Mouse (Mus musculus): ENCODE measurements around the gene Kif5c. TPM values are rescaled to one million over a fixed set of nuclear protein-coding genes. Genes with fewer than 3 reads are reported as not detected.

Kif5c gene
- polyA plus RNA-seq, 2 experiments, result 4.5 to 5.3 TPM

- Histone ChIP-seq H3K36me3 (ENCODE audit: control insufficient read depth, insufficient read depth, low read length) (0 out of 2 replicates have a peak, but pooled peaks cover 3% of the 10 kb centered on the region), H3K27me3 (ENCODE audit: control insufficient read depth, insufficient read depth, low read length) (no peaks in the 10 kb centered on the region), H3K4me2 (replicated peaks; ENCODE audit: low read depth, low read length, severe bottlenecking) (no peak overlapping the region), H3K4me1 (ENCODE audit: control insufficient read depth, insufficient read depth, low read length) (0 out of 2 replicates have a peak, but pooled peaks cover 3% of the 10 kb centered on the region), H3K9ac (ENCODE audit: low read depth, low read length, severe bottlenecking) (no peak overlapping the region), H3K9me3 (ENCODE audit: control insufficient read depth, low read length) (no peaks in the 10 kb centered on the region), H3K4me3 (replicated peaks; ENCODE audit: low read length) (no peak overlapping the region), H3K27ac (replicated peaks; ENCODE audit: low read depth, low read length) (no peak overlapping the region)
- 73% methylated on average over 3 of the region's 3 CpGs for WGBS
- no peak for DNase-seq (ENCODE audit: low spot score)
- no peak for ATAC-seq (ENCODE audit: low FRiP score, low read depth)
- no peak for TF ChIP-seq POLR2A (IDR thresholded peaks at IDR 0.05; ENCODE audit: borderline replicate concordance, extremely low read depth, insufficient read depth, insufficient read length)
These were observed 36.7 kb downstream of the Kif5c start for GRCm38 (mm10) chr2:49655874-49656195.

DNA sequence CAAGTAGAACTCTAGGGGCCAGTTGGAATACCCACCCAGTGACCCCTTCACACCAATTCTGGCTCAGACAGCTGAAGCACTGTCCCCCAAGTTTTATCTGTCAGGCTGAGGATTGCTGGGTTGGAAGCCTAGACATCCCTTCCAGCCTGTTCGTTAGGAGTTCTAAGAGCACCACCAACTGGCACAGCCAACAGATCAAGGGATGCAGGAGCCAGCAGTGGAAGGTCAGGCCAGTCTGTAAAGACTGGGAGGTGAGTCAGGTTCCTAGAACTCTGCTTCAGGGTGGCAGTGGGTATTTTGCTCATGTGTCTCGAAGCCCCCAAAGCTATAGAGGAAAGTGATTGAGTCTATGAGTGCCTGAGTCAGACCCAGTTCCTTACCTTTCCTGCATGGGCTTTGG is 37.9 kb downstream of the Kif5c start:
- no peak overlapping the region for H3K4me2 ChIP-seq (replicated peaks; ENCODE audit: low read depth, low read length, severe bottlenecking)
- DNase-seq (ENCODE audit: low spot score), result no peak
- H3K4me1 ChIP-seq (ENCODE audit: control insufficient read depth, insufficient read depth, low read length), result 0 out of 2 replicates have a peak, but pooled peaks cover 7% of the 10 kb centered on the region
- WGBS, result 89% methylated on average over 2 of the region's 2 CpGs
- H3K9ac ChIP-seq (ENCODE audit: low read depth, low read length, severe bottlenecking), result no peak overlapping the region
- 0 out of 2 replicates have a peak, but pooled peaks cover 3% of the 10 kb centered on the region for H3K36me3 ChIP-seq (ENCODE audit: control insufficient read depth, insufficient read depth, low read length)
- TF ChIP-seq POLR2A (IDR thresholded peaks at IDR 0.05; ENCODE audit: borderline replicate concordance, extremely low read depth, insufficient read depth, insufficient read length), result no peak
- no peak for ATAC-seq (ENCODE audit: low FRiP score, low read depth)
- H3K27ac ChIP-seq (replicated peaks; ENCODE audit: low read depth, low read length), result no peak overlapping the region
- no peak overlapping the region for H3K4me3 ChIP-seq (replicated peaks; ENCODE audit: low read length)
- no peaks in the 10 kb centered on the region for H3K27me3 ChIP-seq (ENCODE audit: control insufficient read depth, insufficient read depth, low read length)
- H3K9me3 ChIP-seq (ENCODE audit: control insufficient read depth, low read length), result no peaks in the 10 kb centered on the region

DNA sequence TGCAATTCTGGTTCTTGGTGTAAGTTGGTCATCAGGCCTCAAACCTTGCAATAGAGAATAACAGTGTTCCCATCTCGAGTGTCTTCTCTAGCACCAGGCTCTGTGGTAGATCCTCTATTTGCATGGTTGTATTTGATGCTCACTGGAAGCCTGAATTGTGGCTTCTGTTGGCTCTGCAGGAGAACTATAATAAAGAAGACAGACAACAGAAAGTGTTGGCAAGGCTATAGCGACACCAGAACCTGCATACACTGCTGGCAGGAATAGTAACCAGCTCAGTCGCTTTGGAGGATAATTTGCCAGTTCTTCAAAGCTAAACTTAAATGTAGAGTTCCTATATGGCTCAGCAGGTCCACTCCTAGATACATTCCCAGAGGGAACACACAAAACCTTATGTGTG is 38.6 kb downstream of the Kif5c start:
- TF ChIP-seq POLR2A (IDR thresholded peaks at IDR 0.05; ENCODE audit: borderline replicate concordance, extremely low read depth, insufficient read depth, insufficient read length), result no peak
- H3K4me3 ChIP-seq (replicated peaks; ENCODE audit: low read length), result no peak overlapping the region
- no peaks in the 10 kb centered on the region for H3K27me3 ChIP-seq (ENCODE audit: control insufficient read depth, insufficient read depth, low read length)
- H3K9ac ChIP-seq (ENCODE audit: low read depth, low read length, severe bottlenecking), result no peak overlapping the region
- no peaks in the 10 kb centered on the region for H3K9me3 ChIP-seq (ENCODE audit: control insufficient read depth, low read length)
- 0 out of 2 replicates have a peak, but pooled peaks cover 7% of the 10 kb centered on the region for H3K4me1 ChIP-seq (ENCODE audit: control insufficient read depth, insufficient read depth, low read length)
- no peak overlapping the region for H3K27ac ChIP-seq (replicated peaks; ENCODE audit: low read depth, low read length)
- no peak for ATAC-seq (ENCODE audit: low FRiP score, low read depth)
- no peak for DNase-seq (ENCODE audit: low spot score)
- WGBS, result 85% methylated on average over 3 of the region's 3 CpGs
- no peaks in the 10 kb centered on the region for H3K36me3 ChIP-seq (ENCODE audit: control insufficient read depth, insufficient read depth, low read length)
- H3K4me2 ChIP-seq (replicated peaks; ENCODE audit: low read depth, low read length, severe bottlenecking), result no peak overlapping the region

DNA sequence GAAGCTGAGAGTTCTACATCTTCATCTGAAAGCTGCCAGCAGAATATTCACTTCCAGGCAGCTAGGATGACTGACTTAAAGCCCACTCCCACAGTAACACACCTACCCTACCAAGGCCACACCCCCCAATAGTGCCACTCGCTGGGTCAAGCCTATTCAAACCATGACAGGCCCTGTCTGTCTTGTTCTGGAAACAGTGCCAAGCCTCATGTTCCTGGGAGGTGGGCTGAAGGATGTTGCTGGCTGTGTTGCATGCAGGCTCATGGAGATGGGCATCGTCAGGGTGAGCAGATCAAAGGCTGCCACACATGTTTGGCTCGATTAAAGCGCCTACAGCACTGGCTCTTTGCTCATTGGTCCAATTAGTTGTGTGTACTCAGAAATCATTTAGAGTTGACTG is 39.9 kb downstream of the Kif5c start:
- no peaks in the 10 kb centered on the region for H3K9me3 ChIP-seq (ENCODE audit: control insufficient read depth, low read length)
- no peak overlapping the region for H3K27ac ChIP-seq (replicated peaks; ENCODE audit: low read depth, low read length)
- 70% methylated on average over 4 of the region's 4 CpGs for WGBS
- no peaks in the 10 kb centered on the region for H3K36me3 ChIP-seq (ENCODE audit: control insufficient read depth, insufficient read depth, low read length)
- DNase-seq (ENCODE audit: low spot score) (no peak), ATAC-seq (ENCODE audit: low FRiP score, low read depth) (no peak)
- H3K27me3 ChIP-seq (ENCODE audit: control insufficient read depth, insufficient read depth, low read length), result no peaks in the 10 kb centered on the region
- H3K9ac ChIP-seq (ENCODE audit: low read depth, low read length, severe bottlenecking), result no peak overlapping the region
- H3K4me3 ChIP-seq (replicated peaks; ENCODE audit: low read length), result no peak overlapping the region
- TF ChIP-seq POLR2A (IDR thresholded peaks at IDR 0.05; ENCODE audit: borderline replicate concordance, extremely low read depth, insufficient read depth, insufficient read length), result no peak
- H3K4me1 ChIP-seq (ENCODE audit: control insufficient read depth, insufficient read depth, low read length), result 0 out of 2 replicates have a peak, but pooled peaks cover 7% of the 10 kb centered on the region
- H3K4me2 ChIP-seq (replicated peaks; ENCODE audit: low read depth, low read length, severe bottlenecking), result no peak overlapping the region

DNA sequence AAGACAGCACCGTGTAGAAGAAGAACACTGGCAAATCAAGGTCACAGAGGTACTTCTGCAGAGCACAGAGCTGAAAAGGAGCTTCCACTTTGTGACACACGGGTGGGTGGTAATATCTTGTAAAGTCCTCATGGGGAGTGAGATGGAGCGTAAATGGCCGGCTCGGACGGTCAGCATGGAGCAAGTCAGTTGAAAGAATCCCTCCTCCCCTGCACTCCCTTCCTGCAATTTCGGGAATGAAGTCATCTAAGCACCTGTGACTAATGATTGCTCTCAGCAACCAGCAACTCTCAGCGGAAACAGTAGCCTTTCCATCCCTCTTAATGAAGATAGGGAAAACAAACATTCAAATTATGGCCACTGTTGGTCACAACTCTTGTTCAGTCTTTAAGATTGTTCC is 40.9 kb downstream of the Kif5c start:
- Histone ChIP-seq H3K27ac (replicated peaks; ENCODE audit: low read depth, low read length) (no peak overlapping the region), H3K9me3 (ENCODE audit: control insufficient read depth, low read length) (no peaks in the 10 kb centered on the region), H3K4me3 (replicated peaks; ENCODE audit: low read length) (no peak overlapping the region), H3K4me2 (replicated peaks; ENCODE audit: low read depth, low read length, severe bottlenecking) (no peak overlapping the region), H3K9ac (ENCODE audit: low read depth, low read length, severe bottlenecking) (no peak overlapping the region), H3K27me3 (ENCODE audit: control insufficient read depth, insufficient read depth, low read length) (no peaks in the 10 kb centered on the region), H3K36me3 (ENCODE audit: control insufficient read depth, insufficient read depth, low read length) (no peaks in the 10 kb centered on the region), H3K4me1 (ENCODE audit: control insufficient read depth, insufficient read depth, low read length) (0 out of 2 replicates have a peak, but pooled peaks cover 6% of the 10 kb centered on the region)
- TF ChIP-seq POLR2A (IDR thresholded peaks at IDR 0.05; ENCODE audit: borderline replicate concordance, extremely low read depth, insufficient read depth, insufficient read length), result no peak
- no peak for ATAC-seq (ENCODE audit: low FRiP score, low read depth)
- WGBS, result 46% methylated on average over 8 of the region's 8 CpGs
- DNase-seq (ENCODE audit: low spot score), result no peak
